Mouse (Mus musculus): ENCODE measurements around the gene Crip3. TPM values are rescaled to one million over a fixed set of nuclear protein-coding genes. Genes with fewer than 3 reads are reported as not detected.

Crip3 gene
- under 1 TPM in 1 of 2 experiments, not detected in 1; 0.18 TPM for polyA plus RNA-seq (2017; shearing (Covaris generic))

GRCm38 (mm10) chr17:46428761-46429414 lies at the start of gene Crip3:
TSS of gene Crip3 (plus strand) at chr17:46428926.

GRCm38 (mm10) chr17:46383294-46384060 lies 45.2 kb upstream of the Crip3 start, which contains the start of gene Zfp318:
TSS of gene Zfp318 (plus strand) at chr17:46383731.

GRCm38 (mm10) chr17:46438298-46438873 lies 9.7 kb downstream of the Crip3 start, which contains the start of gene Slc22a7:
TSS of gene Slc22a7 (minus strand) at chr17:46438457.

Other genes with a start within 250 kb of the Crip3 start
- 1 to 10 TPM; 6.2 to 6.3 TPM for gene Polh, start 226.3 kb upstream of the Crip3 start, polyA plus RNA-seq (2017; shearing (Covaris generic))
- gene Xpo5, start 226.1 kb upstream of the Crip3 start, polyA plus RNA-seq (2017; shearing (Covaris generic)): 10 to 100 TPM; 33.3 to 33.6 TPM
- gene Polr1c, start 180.9 kb upstream of the Crip3 start, polyA plus RNA-seq (2017; shearing (Covaris generic)): 10 to 100 TPM; 39.4 to 64.3 TPM
- 100 to 1,000 TPM; 171 to 238 TPM for gene Yipf3, start 180.8 kb upstream of the Crip3 start, polyA plus RNA-seq (2017; shearing (Covaris generic))
- gene Lrrc73, start 175.4 kb upstream of the Crip3 start, polyA plus RNA-seq (2017; shearing (Covaris generic)): under 1 TPM; 0.18 to 0.33 TPM
- 10 to 100 TPM; 23.2 to 28.3 TPM for gene Tjap1, start 145.9 kb upstream of the Crip3 start, polyA plus RNA-seq (2017; shearing (Covaris generic))
- gene Dlk2, start 131.5 kb upstream of the Crip3 start, polyA plus RNA-seq (2017; shearing (Covaris generic)): under 1 TPM in 1 of 2 experiments, not detected in 1; 0.14 TPM
- 1 to 10 TPM; 4.2 to 6.3 TPM for gene Abcc10, start 100.6 kb upstream of the Crip3 start, polyA plus RNA-seq (2017; shearing (Covaris generic))
- gene Zfp318, start 45.2 kb upstream of the Crip3 start, polyA plus RNA-seq (2017; shearing (Covaris generic)): 1 to 10 TPM; 5.5 to 8.9 TPM
- not detected for gene Slc22a7, start 9.5 kb downstream of the Crip3 start, polyA plus RNA-seq (2017; shearing (Covaris generic))
- gene Ttbk1, start 58.7 kb downstream of the Crip3 start, polyA plus RNA-seq (2017; shearing (Covaris generic)): under 1 TPM; 0.23 to 0.81 TPM
- 1 to 10 TPM; 2.9 to 5.3 TPM for gene Dnph1, start 67.8 kb downstream of the Crip3 start, polyA plus RNA-seq (2017; shearing (Covaris generic))
- 1 to 10 TPM; 1.3 to 5.6 TPM for gene Cul9, start 117.5 kb downstream of the Crip3 start, polyA plus RNA-seq (2017; shearing (Covaris generic))
- gene Srf, start 127.2 kb downstream of the Crip3 start, polyA plus RNA-seq (2017; shearing (Covaris generic)): 10 to 100 TPM; 22.6 to 41.9 TPM
- gene Ptk7, start 200.6 kb downstream of the Crip3 start, polyA plus RNA-seq (2017; shearing (Covaris generic)): under 1 TPM in 1 of 2 experiments, not detected in 1; 0.22 TPM
- 10 to 100 TPM; 13.7 to 24.2 TPM for gene Klc4, start 217.1 kb downstream of the Crip3 start, polyA plus RNA-seq (2017; shearing (Covaris generic))
- 10 to 100 TPM; 27.8 to 61.8 TPM for gene Mrpl2, start 217.3 kb downstream of the Crip3 start, polyA plus RNA-seq (2017; shearing (Covaris generic))
- gene Cul7, start 221.4 kb downstream of the Crip3 start, polyA plus RNA-seq (2017; shearing (Covaris generic)): 1 to 10 TPM; 5.3 to 7.8 TPM
- 10 to 100 TPM; 55.5 to 71.6 TPM for gene Rrp36, start 245.4 kb downstream of the Crip3 start, polyA plus RNA-seq (2017; shearing (Covaris generic))
- 100 to 1,000 TPM; 158 to 160 TPM for gene Mea1, start 249.9 kb downstream of the Crip3 start, polyA plus RNA-seq (2017; shearing (Covaris generic))